Mouse (Mus musculus): ENCODE data around the gene Tmem14c. TPM values are rescaled to one million over a fixed set of nuclear protein-coding genes. Genes with fewer than 3 reads are reported as not detected.
"Not testable (repeated sequence)": the region's sequence is repeated elsewhere in the genome, so short reads cannot be mapped to it uniquely, and the experiment has no call there.

The Tmem14c gene
- polyA plus RNA-seq, 1 experiment from 2014 or later: 206 TPM

DNA sequence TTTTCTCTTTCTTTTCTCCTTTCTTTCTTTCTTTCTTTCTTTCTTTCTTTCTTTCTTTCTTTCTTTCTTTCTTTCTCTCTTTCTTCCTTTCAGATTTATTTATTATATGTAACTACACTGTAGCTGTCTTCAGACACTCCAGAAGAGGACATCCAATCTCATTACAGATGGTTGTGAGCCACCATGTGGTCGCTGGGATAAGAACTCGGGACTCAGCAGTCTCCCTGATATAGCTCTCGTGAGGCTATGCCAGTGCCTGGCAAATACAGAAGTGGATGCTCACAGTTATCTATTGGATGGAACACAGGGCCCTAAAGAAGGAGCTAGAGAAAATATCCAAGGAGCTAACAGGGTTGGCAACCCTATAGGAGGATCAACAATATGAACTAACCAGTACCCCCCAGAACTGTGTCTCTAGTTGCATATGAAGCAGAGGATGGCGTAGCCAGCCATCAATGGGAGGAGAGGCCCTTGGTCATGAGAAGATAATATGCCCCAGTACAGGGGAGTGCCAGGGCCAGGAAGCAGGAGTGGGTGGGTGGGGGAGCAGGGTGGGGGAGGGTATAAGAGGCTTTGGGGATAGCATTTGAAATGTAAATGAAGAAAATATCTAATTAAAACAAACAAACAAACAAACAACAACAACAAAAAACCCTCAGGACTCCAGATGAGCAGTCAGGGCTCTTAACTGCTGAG lies 28.3 kb upstream of the Tmem14c start:
- not testable (repeated sequence) for H3K27me3 ChIP-seq; H3K27ac ChIP-seq; H3K4me2 ChIP-seq; H3K9ac ChIP-seq; ATAC-seq (replicated peaks; ENCODE audit: insufficient number of reproducible peaks, insufficient read depth, low FRiP score, low read depth); H3K9me3 ChIP-seq (replicated peaks); H3K4me1 ChIP-seq (replicated peaks); H3K4me3 ChIP-seq; H3K36me3 ChIP-seq
- 56% methylated on average over 4 of the region's 4 CpGs for WGBS

DNA sequence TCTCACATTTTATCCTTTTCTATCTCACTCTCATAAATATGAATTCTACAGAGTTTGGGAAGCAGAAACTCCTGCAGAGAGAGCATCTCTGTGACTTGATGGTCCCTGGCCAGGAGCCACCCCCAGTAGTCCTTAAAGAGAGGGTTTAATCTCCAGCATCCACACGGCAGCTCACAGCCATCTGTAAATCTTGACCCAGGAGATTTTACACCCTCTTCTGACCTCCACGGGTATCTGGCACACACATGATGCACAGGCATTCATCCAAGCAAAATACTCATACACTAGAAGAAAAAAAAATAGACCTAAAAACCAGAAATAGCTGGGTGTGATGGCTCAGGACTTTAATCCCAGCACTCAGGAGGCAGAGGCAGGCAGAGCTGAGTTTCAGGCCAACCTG lies 27.7 kb upstream of the Tmem14c start:
- no peak overlapping the region for H3K27ac ChIP-seq
- no peak overlapping the region for H3K4me3 ChIP-seq
- ATAC-seq (replicated peaks; ENCODE audit: insufficient number of reproducible peaks, insufficient read depth, low FRiP score, low read depth): no peak
- H3K4me2 ChIP-seq: no peak overlapping the region
- H3K9me3 ChIP-seq (replicated peaks): no peaks in the 10 kb centered on the region
- H3K9ac ChIP-seq: no peak overlapping the region
- no peaks in the 10 kb centered on the region for H3K4me1 ChIP-seq (replicated peaks)
- WGBS: 49% methylated on average over 2 of the region's 2 CpGs
- no peaks in the 10 kb centered on the region for H3K27me3 ChIP-seq
- H3K36me3 ChIP-seq: no peaks in the 10 kb centered on the region

DNA sequence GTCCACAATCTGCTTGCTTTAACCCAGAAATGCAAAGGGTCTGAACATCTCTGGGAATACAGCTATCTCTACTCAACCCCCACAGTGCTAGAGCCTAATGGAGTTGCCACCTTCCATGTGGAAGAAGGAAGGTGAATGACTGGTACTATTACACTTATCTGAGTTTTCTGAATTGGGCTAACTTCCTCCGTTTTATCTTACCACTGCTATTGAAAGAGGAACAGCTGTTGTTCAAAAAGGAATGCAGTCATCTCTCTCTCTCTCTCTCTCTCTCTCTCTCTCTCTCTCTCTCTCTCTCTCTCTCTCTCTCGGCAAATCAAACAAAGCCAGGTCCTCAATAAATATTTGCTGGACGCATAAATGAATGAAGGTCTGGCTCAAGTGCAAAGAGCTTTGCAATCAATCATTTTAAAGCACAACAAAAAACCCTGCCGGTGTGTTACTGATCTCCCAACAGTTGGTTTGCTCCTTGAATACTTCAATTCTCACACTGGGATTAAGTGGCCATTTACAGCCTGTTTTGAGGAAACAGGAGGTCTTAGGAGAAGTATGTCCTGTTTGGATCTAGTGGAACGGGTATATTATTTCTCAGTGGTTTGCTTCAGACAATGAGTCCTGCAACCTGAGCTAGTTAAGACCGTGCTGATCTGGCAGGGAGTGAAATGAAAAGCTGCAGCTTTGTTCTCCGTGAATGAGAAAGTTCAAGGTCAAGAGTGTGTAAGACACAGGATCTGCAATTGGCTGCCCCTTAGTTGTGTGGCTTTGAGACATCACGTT lies 21.4 kb upstream of the Tmem14c start:
- peak overlapping the region; percentile 24; the same call in 1 of the 2 replicates for H3K27ac ChIP-seq
- H3K4me2 ChIP-seq: peak overlapping the region; percentile 22; the same call in 1 of the 2 replicates
- no peaks in the 10 kb centered on the region for H3K27me3 ChIP-seq
- no peaks in the 10 kb centered on the region for H3K9me3 ChIP-seq (replicated peaks)
- 18% methylated on average over 8 of the region's 8 CpGs for WGBS
- H3K36me3 ChIP-seq: no peaks in the 10 kb centered on the region
- no peak overlapping the region for H3K9ac ChIP-seq
- peaks cover 7% of the 10 kb centered on the region; the same call in 1 of the 2 replicates for H3K4me1 ChIP-seq (replicated peaks)
- H3K4me3 ChIP-seq: no peak overlapping the region
- no peak for ATAC-seq (replicated peaks; ENCODE audit: insufficient number of reproducible peaks, insufficient read depth, low FRiP score, low read depth)

DNA sequence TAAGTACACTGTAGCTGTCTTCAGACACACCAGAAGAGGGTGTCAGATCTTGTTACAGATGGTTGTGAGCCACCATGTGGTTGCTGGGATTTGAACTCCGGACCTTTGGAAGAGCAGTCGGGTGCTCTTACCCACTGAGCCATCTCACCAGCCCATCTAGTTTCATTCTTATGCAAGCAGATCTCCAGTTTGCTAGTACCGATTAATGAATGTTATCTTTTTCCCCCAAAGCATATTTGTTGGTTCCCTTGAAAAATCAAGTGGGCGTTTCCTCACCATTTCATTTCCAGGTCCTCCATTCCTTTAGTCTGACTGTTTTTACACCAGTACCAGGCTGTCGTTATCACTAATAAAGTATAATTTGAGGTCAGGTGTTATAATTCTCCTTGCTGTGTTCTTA lies 17.6 kb upstream of the Tmem14c start:
- H3K4me2 ChIP-seq; ATAC-seq (replicated peaks; ENCODE audit: insufficient number of reproducible peaks, insufficient read depth, low FRiP score, low read depth); H3K36me3 ChIP-seq; H3K4me3 ChIP-seq; H3K27me3 ChIP-seq; H3K9ac ChIP-seq; H3K9me3 ChIP-seq (replicated peaks); H3K27ac ChIP-seq: not testable (repeated sequence)
- 82% methylated on average over 5 of the region's 5 CpGs for WGBS
- H3K4me1 ChIP-seq (replicated peaks): peaks cover 18% of the 10 kb centered on the region

DNA sequence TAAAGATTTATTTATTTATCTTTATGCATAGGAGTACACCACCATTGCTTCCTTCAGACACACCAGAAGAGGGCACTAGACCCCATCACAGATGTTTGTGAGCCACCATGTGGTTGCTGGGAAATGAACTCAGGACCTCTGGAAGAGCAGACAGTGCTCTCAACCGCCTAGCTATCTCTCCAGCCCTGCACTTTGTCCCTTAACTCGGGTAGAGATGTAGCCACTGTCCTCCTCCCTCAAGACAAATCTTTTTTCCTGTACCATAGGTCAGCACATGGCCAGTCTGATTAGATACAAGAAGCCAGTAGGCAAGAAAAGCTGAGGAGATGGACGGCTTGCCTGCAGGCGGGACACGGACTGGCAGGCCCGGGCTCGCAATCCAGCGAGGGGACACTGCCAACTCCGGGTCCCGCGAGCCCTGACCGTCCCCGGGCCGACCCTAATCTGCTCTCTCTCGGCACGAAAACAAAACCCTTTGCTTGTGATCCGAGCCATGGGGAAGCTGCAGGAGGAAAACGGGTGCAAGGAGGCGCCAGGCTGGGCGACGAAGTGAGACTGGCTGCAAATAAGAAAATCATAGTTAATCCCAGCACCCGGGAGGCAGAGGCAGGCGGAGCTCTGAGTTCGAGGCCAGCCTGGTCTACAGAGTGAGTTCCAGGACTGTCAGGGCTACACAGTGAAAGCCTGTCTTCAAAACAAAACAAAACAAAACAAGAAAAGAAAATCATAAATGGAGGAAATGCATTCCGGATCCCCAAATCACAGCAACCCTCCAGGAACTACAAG lies 15.8 kb upstream of the Tmem14c start:
- peak overlapping the region; percentile 100 for H3K4me3 ChIP-seq
- 1% methylated on average over 25 of the region's 25 CpGs for WGBS
- H3K36me3 ChIP-seq: peaks cover 9% of the 10 kb centered on the region; the same call in 1 of the 2 replicates
- peak overlapping the region; percentile 97 for H3K9ac ChIP-seq
- H3K4me1 ChIP-seq (replicated peaks): peaks cover 11% of the 10 kb centered on the region
- H3K27ac ChIP-seq: peak overlapping the region; percentile 98
- H3K4me2 ChIP-seq: peak overlapping the region; percentile 92
- ATAC-seq (replicated peaks; ENCODE audit: insufficient number of reproducible peaks, insufficient read depth, low FRiP score, low read depth): peak; percentile 61
- no peaks in the 10 kb centered on the region for H3K9me3 ChIP-seq (replicated peaks)
- H3K27me3 ChIP-seq: no peaks in the 10 kb centered on the region

DNA sequence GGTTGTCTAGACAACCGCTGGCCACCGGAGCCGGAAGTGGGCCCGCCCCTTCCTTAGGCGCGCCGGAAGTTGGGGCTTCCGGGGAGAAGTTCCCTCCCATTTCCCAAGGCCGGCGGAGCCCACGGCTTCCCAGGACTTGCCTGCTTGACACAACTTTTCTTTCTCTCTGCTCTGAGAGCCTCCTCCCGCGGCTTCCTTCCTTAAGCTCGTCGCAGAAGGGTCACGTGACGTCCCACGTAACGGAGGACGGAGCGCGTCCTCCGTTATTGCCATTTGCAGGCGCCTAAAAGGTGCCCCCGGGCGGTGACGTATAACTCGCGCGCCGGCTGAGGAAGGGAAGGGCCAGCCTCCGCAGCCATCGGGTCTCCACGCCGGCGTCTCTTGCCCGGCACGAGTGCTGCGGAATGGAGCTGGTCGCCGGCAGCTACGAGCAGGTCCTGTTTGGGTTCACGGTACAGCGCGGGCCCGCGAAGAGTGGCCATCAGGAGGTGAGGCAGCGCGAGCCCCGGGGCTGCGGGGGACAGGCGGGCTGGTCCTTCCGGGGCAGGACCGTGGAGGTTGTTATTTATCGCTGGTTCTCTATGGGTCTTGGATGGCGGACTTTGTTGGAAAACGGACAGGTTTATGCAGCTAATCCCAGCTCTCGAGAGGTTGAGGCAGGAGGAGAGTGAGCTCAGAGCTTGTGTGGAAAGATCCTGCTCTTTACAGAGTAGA lies 15.0 kb upstream of the Tmem14c start, which contains the start of gene Pak1ip1:
Gene Pak1ip1, plus strand, starts transcription at position 98 of the 714 bp plus-strand sequence.
- ATAC-seq (replicated peaks; ENCODE audit: insufficient number of reproducible peaks, insufficient read depth, low FRiP score, low read depth): peak; percentile 91
- H3K9me3 ChIP-seq (replicated peaks): no peaks in the 10 kb centered on the region
- peak within 1 kb of the TSS; percentile 98 for H3K27ac ChIP-seq
- H3K36me3 ChIP-seq: peaks cover 16% of the 10 kb centered on the region
- no peaks in the 10 kb centered on the region for H3K27me3 ChIP-seq
- H3K4me3 ChIP-seq: peak within 1 kb of the TSS; percentile 100
- H3K4me1 ChIP-seq (replicated peaks): peaks cover 11% of the 10 kb centered on the region
- whole genome bisulfite sequencing: under 1% methylated on average over 58 of the region's 58 CpGs
- H3K4me2 ChIP-seq: peak within 1 kb of the TSS; percentile 92
- H3K9ac ChIP-seq: peak within 1 kb of the TSS; percentile 97

DNA sequence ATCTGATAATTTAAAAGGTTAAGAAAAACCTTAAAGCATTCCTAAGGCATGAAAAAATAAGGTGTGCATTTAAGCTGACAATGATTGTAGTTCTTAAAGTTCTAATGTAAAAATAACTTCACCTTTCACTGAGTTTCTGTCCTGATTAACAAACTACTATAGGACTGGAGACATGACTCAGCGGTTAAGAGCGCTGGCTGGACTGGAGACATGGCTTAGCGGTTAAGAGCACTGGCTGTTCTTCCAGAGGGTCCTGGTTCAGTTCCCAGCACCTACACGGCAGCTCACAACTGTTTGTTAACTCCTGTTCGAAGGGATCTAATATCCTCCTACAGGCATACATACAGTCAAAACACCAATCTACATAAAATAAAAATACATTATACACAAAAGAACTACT lies 14.1 kb upstream of the Tmem14c start:
- peak overlapping the region; percentile 92 for H3K4me2 ChIP-seq
- H3K27ac ChIP-seq: no peak overlapping the region
- H3K27me3 ChIP-seq: no peaks in the 10 kb centered on the region
- peaks cover 25% of the 10 kb centered on the region for H3K36me3 ChIP-seq
- 79% methylated on average over 5 of the region's 5 CpGs for WGBS
- no peak for ATAC-seq (replicated peaks; ENCODE audit: insufficient number of reproducible peaks, insufficient read depth, low FRiP score, low read depth)
- H3K4me3 ChIP-seq: peak overlapping the region; percentile 100
- no peaks in the 10 kb centered on the region for H3K9me3 ChIP-seq (replicated peaks)
- peaks cover 11% of the 10 kb centered on the region for H3K4me1 ChIP-seq (replicated peaks)
- H3K9ac ChIP-seq: no peak overlapping the region

DNA sequence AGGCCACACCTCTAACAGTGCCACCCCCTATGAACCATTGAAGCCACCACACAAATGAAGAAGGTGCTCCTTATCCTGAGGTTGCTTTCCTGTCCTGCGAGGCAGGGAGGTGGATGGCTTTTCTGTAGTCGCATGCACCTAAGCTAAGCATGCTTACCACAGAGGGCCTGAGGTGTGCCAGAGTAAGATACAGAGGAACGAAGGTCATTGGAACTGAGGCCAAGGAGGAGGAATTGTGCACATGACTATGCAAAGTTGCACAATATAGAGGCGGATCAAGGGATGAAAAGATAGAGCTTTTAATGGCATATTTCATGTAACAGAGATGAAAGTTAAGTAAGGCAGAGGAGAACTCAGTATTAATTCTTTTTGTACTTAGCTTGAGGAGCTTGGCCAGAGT lies 9.8 kb upstream of the Tmem14c start:
- WGBS: 94% methylated on average over 4 of the region's 4 CpGs
- Histone ChIP-seq H3K4me3 (no peak overlapping the region), H3K27me3 (no peaks in the 10 kb centered on the region), H3K4me2 (no peak overlapping the region), H3K36me3 (peaks cover 67% of the 10 kb centered on the region), H3K27ac (no peak overlapping the region), H3K9me3 (replicated peaks) (no peaks in the 10 kb centered on the region), H3K4me1 (replicated peaks) (peaks cover 7% of the 10 kb centered on the region), H3K9ac (no peak overlapping the region)
- no peak for ATAC-seq (replicated peaks; ENCODE audit: insufficient number of reproducible peaks, insufficient read depth, low FRiP score, low read depth)

DNA sequence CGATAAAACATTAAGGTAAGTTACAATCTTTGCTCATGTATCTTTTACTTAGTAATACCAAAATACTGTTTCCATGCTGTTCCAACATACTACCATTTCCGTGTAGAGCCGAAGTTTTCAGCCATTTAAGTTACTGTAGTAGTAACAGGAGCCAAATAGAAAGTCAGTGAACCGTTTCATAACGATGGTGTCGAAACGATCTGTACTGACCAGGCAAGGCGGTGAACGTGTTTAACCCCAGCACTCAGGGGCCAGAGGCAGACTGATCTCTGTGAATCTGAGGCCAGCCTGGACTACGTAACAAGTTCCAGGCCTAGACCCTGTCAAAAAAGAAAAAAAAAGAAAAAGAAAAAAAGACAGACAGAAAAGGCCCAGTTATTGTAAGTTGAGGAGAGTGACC lies 7.8 kb upstream of the Tmem14c start:
- H3K4me2 ChIP-seq: no peak overlapping the region
- H3K36me3 ChIP-seq: peaks cover 83% of the 10 kb centered on the region
- H3K9me3 ChIP-seq (replicated peaks): no peaks in the 10 kb centered on the region
- no peak overlapping the region for H3K4me3 ChIP-seq
- H3K9ac ChIP-seq: no peak overlapping the region
- ATAC-seq (replicated peaks; ENCODE audit: insufficient number of reproducible peaks, insufficient read depth, low FRiP score, low read depth): no peak
- H3K27me3 ChIP-seq: no peaks in the 10 kb centered on the region
- H3K4me1 ChIP-seq (replicated peaks): no peaks in the 10 kb centered on the region
- H3K27ac ChIP-seq: no peak overlapping the region
- 94% methylated on average over 10 of the region's 10 CpGs for WGBS

DNA sequence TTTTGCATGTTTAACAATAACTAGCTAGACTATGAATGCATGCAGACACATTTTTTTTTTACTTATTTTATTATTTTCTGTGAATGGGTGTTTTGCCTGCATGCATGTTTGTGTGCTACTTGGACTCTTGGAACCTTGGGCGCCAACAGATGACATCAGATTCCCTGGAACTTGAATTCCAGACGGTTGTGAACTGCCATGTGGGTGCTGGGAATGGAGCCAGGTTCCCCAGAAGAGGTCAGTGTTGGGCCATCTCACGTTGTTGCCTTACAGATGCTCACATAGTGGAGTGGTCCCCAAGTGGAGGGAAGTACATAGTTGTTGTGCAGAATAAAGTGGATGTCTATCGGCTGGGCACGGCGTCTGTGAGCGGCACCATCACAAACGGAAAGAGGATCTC lies 7.1 kb upstream of the Tmem14c start:
- H3K4me3 ChIP-seq: no peak overlapping the region
- H3K9me3 ChIP-seq (replicated peaks): no peaks in the 10 kb centered on the region
- no peaks in the 10 kb centered on the region for H3K4me1 ChIP-seq (replicated peaks)
- 78% methylated on average over 8 of the region's 8 CpGs for WGBS
- ATAC-seq (replicated peaks; ENCODE audit: insufficient number of reproducible peaks, insufficient read depth, low FRiP score, low read depth): no peak
- no peak overlapping the region for H3K27ac ChIP-seq
- H3K36me3 ChIP-seq: peaks cover 86% of the 10 kb centered on the region
- H3K9ac ChIP-seq: no peak overlapping the region
- H3K4me2 ChIP-seq: no peak overlapping the region
- H3K27me3 ChIP-seq: no peaks in the 10 kb centered on the region
